Mouse (Mus musculus): ENCODE data around the gene Klk1b5.
A peak's percentile ranks its signal among the peaks of the same experiment; 100 is the strongest.

Klk1b5 gene

GRCm38 (mm10) chr7:44253023-44253616, 37.4 kb downstream of the Klk1b5 start:
- DNase-seq (ENCODE audit: low spot score) = no peak

- no peak for DNase-seq (ENCODE audit: low spot score)
These were observed 39.2 kb downstream of the Klk1b5 start for GRCm38 (mm10) chr7:44254930-44255329.

GRCm38 (mm10) chr7:44257278-44257677, 41.5 kb downstream of the Klk1b5 start, which contains the start of gene Acp4:
TSS of gene Acp4 (minus strand) at chr7:44257378.
- no peak for DNase-seq (ENCODE audit: low spot score)

GRCm38 (mm10) chr7:44260410-44260809, 44.7 kb downstream of the Klk1b5 start:
- DNase-seq (ENCODE audit: low spot score) = no peak

GRCm38 (mm10) chr7:44261147-44261546, 45.4 kb downstream of the Klk1b5 start, which contains the start of gene Gm15517:
TSS of gene Gm15517 (plus strand) at chr7:44261447.
- no peak for DNase-seq (ENCODE audit: low spot score)

- DNase-seq (ENCODE audit: low spot score) = peak; percentile 96
These were observed 47.3 kb downstream of the Klk1b5 start for GRCm38 (mm10) chr7:44262791-44263643.

- no peak for DNase-seq (ENCODE audit: low spot score)
These were observed 52.4 kb downstream of the Klk1b5 start for GRCm38 (mm10) chr7:44268117-44268516.

GRCm38 (mm10) chr7:44269397-44269796, 53.7 kb downstream of the Klk1b5 start:
- no peak for DNase-seq (ENCODE audit: low spot score)
